Comparison of ENCODE assay signal across 30 mouse cellular contexts in the genomic region with DNA sequence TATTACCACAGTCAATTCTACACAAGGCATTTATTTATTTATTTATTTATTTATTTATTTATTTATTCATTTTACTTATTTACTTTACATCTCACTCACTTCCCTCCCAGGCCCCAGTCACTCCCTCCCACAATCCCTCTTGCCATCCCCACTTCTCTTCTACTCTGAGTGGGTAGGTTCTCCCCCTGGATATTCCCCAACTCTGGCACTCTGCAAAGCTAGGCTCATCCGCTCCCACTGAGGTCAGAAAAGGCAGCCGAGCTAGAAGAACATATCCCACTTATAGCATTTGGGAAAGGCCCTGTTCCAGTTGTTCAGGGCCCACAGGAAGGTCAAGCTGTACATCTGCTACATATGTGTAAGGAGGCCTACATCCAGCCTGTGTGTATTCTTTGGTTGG.
"Had no signal": no experiment of that assay in that cellular context is flagged by ENCODE, and none has a peak within 500 bp of the region (broad histone marks: within the 10 kb centered on the region; RNA-seq: fewer than 3 reads in every experiment).

No protein-coding gene starts in this region.

- H3K27ac ChIP-seq: limb, embryonic 10.5 days; limb, embryonic 12.5 days; limb, embryonic 13.5 days; limb, embryonic 15.5 days; liver, embryonic 12.5 days; liver, embryonic 13.5 days; liver, embryonic 14.5 days; liver, embryonic 15.5 days; lung, embryonic 15.5 days; macrophage; midbrain, embryonic 10.5 days; midbrain, embryonic 12.5 days; midbrain, embryonic 13.5 days; neural tube, embryonic 12.5 days had no signal

- H3K4me2 ChIP-seq: limb, embryonic 12.5 days; limb, embryonic 13.5 days; limb, embryonic 15.5 days; liver, embryonic 11.5 days; liver, embryonic 12.5 days; liver, embryonic 13.5 days; liver, embryonic 15.5 days; lung, embryonic 14.5 days; lung, embryonic 15.5 days; midbrain, embryonic 12.5 days; midbrain, embryonic 13.5 days; neural tube, embryonic 12.5 days had no signal

- H3K27me3 ChIP-seq: limb, embryonic 12.5 days; limb, embryonic 13.5 days; limb, embryonic 15.5 days; liver, embryonic 12.5 days; liver, embryonic 13.5 days; liver, embryonic 15.5 days; lung, embryonic 15.5 days; megakaryocyte, embryonic 14.5 days; midbrain, embryonic 12.5 days; midbrain, embryonic 13.5 days; neural tube, embryonic 12.5 days had no signal

- H3K4me1 ChIP-seq: limb, embryonic 10.5 days; limb, embryonic 12.5 days; limb, embryonic 13.5 days; limb, embryonic 15.5 days; liver, embryonic 12.5 days; liver, embryonic 13.5 days; liver, embryonic 15.5 days; lung, embryonic 15.5 days; megakaryocyte, embryonic 14.5 days; midbrain, embryonic 10.5 days; midbrain, embryonic 12.5 days; midbrain, embryonic 13.5 days; neural tube, embryonic 12.5 days had no signal

- H3K4me3 ChIP-seq: limb, embryonic 10.5 days; limb, embryonic 12.5 days; limb, embryonic 13.5 days; limb, embryonic 15.5 days; liver, embryonic 12.5 days; liver, embryonic 13.5 days; liver, embryonic 15.5 days; lung, embryonic 15.5 days; megakaryocyte, embryonic 14.5 days; midbrain, embryonic 10.5 days; midbrain, embryonic 12.5 days; midbrain, embryonic 13.5 days; myocyte; neural tube, embryonic 12.5 days had no signal

- H3K36me3 ChIP-seq: limb, embryonic 10.5 days; limb, embryonic 12.5 days; limb, embryonic 13.5 days; limb, embryonic 15.5 days; liver, embryonic 12.5 days; liver, embryonic 13.5 days; liver, embryonic 15.5 days; lung, embryonic 15.5 days; midbrain, embryonic 10.5 days; midbrain, embryonic 12.5 days; midbrain, embryonic 13.5 days; neural tube, embryonic 12.5 days had no signal

- DNase-seq: left cerebral cortex, postnatal 4 days; liver; liver, embryonic 13.5 days; liver, postnatal 0 days; lung, adult 18-20 months; lung, adult 2 months; lung, embryonic 14.5 days; lung, postnatal 10 days; lung, postnatal 14 days; lung, postnatal 36 days; lung, postnatal 4 days; midbrain, embryonic 14.5 days had no signal

- ATAC-seq: liver, embryonic 12.5 days; liver, postnatal 0 days; lung, postnatal 0 days; midbrain, embryonic 13.5 days; midbrain, embryonic 16.5 days had no signal

- H3K9me3 ChIP-seq: limb, embryonic 10.5 days; limb, embryonic 12.5 days; limb, embryonic 13.5 days; limb, embryonic 15.5 days; liver, embryonic 12.5 days; liver, embryonic 13.5 days; liver, embryonic 15.5 days; lung, embryonic 15.5 days; megakaryocyte, embryonic 14.5 days; midbrain, embryonic 10.5 days; midbrain, embryonic 12.5 days; midbrain, embryonic 13.5 days; neural tube, embryonic 12.5 days had no signal

- H3K9ac ChIP-seq: limb, embryonic 12.5 days; limb, embryonic 13.5 days; limb, embryonic 15.5 days; liver, embryonic 12.5 days; liver, embryonic 13.5 days; liver, embryonic 14.5 days; liver, embryonic 15.5 days; liver, postnatal 0 days; lung, embryonic 14.5 days; lung, embryonic 15.5 days; midbrain, embryonic 12.5 days; midbrain, embryonic 13.5 days; neural tube, embryonic 12.5 days had no signal
